Mouse (Mus musculus): Measurements from ENCODE around the gene Slc35a5. TPM values are rescaled to one million over a fixed set of nuclear protein-coding genes. Genes with fewer than 3 reads are reported as not detected.

Gene Slc35a5
- polyA plus RNA-seq, 1 experiment from 2014 or later = 15.6 TPM

Other genes starting within 250 kb of the Slc35a5 start
- gene Cd200r3, start 215.0 kb downstream of the Slc35a5 start, polyA plus RNA-seq (2015; fragmentation: Nextera tagmentation; extraction: Ambion mirVana) = 0.22 TPM in 1 of 2 replicates, not detected in the other
- gene Ccdc80, start 65.3 kb downstream of the Slc35a5 start, polyA plus RNA-seq (2015; fragmentation: Nextera tagmentation; extraction: Ambion mirVana) = 49.8 and 51.8 TPM in 2 replicates
- gene Atg3, start 79 bp upstream of the Slc35a5 start, polyA plus RNA-seq (2015; fragmentation: Nextera tagmentation; extraction: Ambion mirVana) = 34.6 and 37.8 TPM in 2 replicates
- 0.77 and 1.1 TPM in 2 replicates for gene Btla, start 65.6 kb upstream of the Slc35a5 start, polyA plus RNA-seq (2015; fragmentation: Nextera tagmentation; extraction: Ambion mirVana)